7 mouse cellular contexts compared by ENCODE assay signal in the genomic region with DNA sequence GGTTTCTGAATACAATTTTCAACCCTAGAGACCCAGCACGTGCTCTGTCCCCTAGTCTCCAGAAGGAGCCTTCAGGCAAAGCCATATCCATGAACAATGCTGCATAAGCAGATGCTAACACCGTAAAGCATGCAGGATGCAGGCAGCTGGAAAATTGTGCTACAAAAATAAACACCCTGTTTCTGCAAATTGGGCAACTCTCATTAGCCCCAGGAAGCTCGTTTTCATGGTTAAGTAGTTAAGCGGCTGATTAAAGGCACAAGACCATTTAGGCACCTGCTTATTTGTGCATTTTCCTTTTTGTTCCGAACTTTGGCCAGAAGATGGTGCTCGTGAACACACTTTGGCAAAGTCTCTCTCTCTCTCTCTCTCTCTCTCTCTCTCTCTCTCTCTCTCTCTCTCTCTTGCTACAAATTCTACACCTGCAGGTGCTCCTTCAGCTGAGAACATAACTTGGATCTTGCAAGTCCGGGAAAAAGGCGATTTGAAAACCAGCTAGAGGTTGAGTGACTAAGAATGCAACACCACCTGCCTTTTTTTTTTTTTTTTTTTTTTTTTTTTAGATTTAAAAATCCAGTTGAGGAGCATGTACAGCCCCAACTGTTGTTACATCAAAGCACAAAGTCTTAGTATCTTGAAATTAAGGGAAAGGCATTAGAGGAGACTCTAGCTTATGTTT.
DNase-seq lines count a peak whose midpoint lies in the region; ATAC-seq and TF ChIP-seq lines count a peak whose summit lies in the region.

No protein-coding gene starts in this region.

- H3K27me3 ChIP-seq in hindbrain, embryonic 14.5 days (ENCODE audit: control insufficient read depth, insufficient read depth, low read length), result no peaks in the 10 kb centered on the region
- no peaks in the 10 kb centered on the region for H3K27me3 ChIP-seq in midbrain, embryonic 10.5 days (ENCODE audit: low read depth, poor library complexity, severe bottlenecking)
- no peaks in the 10 kb centered on the region for H3K27me3 ChIP-seq in splenic B cell, adult 2 months (ENCODE audit: control insufficient read depth, insufficient read depth, low read length, poor library complexity, severe bottlenecking)

- DNase-seq in ES-E14 (ENCODE audit: low read depth, low spot score) (peak; percentile 45), adipocyte (ENCODE audit: low spot score) (peak; percentile 34)
- DNase-seq in fibroblast of lung, adult 2 months (ENCODE audit: low read depth), result peak; percentile 26
- DNase-seq in hindbrain, embryonic 14.5 days (ENCODE audit: low spot score), result peak; percentile 88
- DNase-seq in layer of hippocampus, postnatal 14 days (ENCODE audit: low spot score in 2 of 2), result peak; percentile 52 to 74
- DNase-seq in midbrain, embryonic 10.5 days (ENCODE audit: low spot score), result peak; percentile 41
- peak; percentile 79 for DNase-seq in splenic B cell, adult 2 months (ENCODE audit: low read depth, low spot score)

- 13% methylated on average over 8 of the region's 8 CpGs for WGBS in hindbrain, embryonic 14.5 days
- WGBS in midbrain, embryonic 10.5 days, result 28% methylated on average over 8 of the region's 8 CpGs

- H3K36me3 ChIP-seq in ES-E14 (ENCODE audit: control insufficient read depth, insufficient read depth, low read length, poor library complexity, severe bottlenecking), result no peaks in the 10 kb centered on the region
- H3K36me3 ChIP-seq in hindbrain, embryonic 14.5 days (replicated peaks; ENCODE audit: control insufficient read depth, insufficient read depth), result no peaks in the 10 kb centered on the region
- no peaks in the 10 kb centered on the region for H3K36me3 ChIP-seq in midbrain, embryonic 10.5 days
- H3K36me3 ChIP-seq in splenic B cell, adult 2 months (ENCODE audit: control insufficient read depth, insufficient read depth, low read length, poor library complexity, severe bottlenecking), result no peaks in the 10 kb centered on the region

- ATAC-seq in hindbrain, embryonic 14.5 days (ENCODE audit: low FRiP score), result peak; percentile 76

- H3K9me3 ChIP-seq in ES-E14 (ENCODE audit: control insufficient read depth, insufficient read depth, low read depth, low read length), result no peaks in the 10 kb centered on the region
- H3K9me3 ChIP-seq in hindbrain, embryonic 14.5 days (ENCODE audit: control insufficient read depth, low read length), result no peaks in the 10 kb centered on the region
- no peaks in the 10 kb centered on the region for H3K9me3 ChIP-seq in midbrain, embryonic 10.5 days (replicated peaks)

- no peak overlapping the region for H3K9ac ChIP-seq in ES-E14 (ENCODE audit: insufficient read depth, low read depth, low read length, poor library complexity, severe bottlenecking)
- H3K9ac ChIP-seq in hindbrain, embryonic 14.5 days, result no peak overlapping the region

- H3K4me3 ChIP-seq in ES-E14 (ENCODE audit: insufficient read depth in 1 of 2, low read depth in 1 of 2, low read length in 2 of 2, poor library complexity in 1 of 2, severe bottlenecking in 1 of 2), result no peak overlapping the region
- H3K4me3 ChIP-seq in hindbrain, embryonic 14.5 days (replicated peaks; ENCODE audit: low read length), result no peak overlapping the region
- H3K4me3 ChIP-seq in midbrain, embryonic 10.5 days, result no peak overlapping the region

- no peaks in the 10 kb centered on the region for H3K4me1 ChIP-seq in ES-E14 (ENCODE audit: control insufficient read depth in 2 of 2, insufficient read depth in 2 of 2, low read length in 2 of 2, poor library complexity in 1 of 2)
- 0 out of 2 replicates have a peak, but pooled peaks cover 6% of the 10 kb centered on the region for H3K4me1 ChIP-seq in hindbrain, embryonic 14.5 days (replicated peaks; ENCODE audit: control insufficient read depth, insufficient read depth, low read length)
- 0 out of 2 replicates have a peak, but pooled peaks cover 2% of the 10 kb centered on the region for H3K4me1 ChIP-seq in midbrain, embryonic 10.5 days

- in situ Hi-C loops in ES-E14 (cut with MboI; ENCODE audit: low sequenced_read_pairs in 2 of 2, unreplicated experiment in 2 of 2), result no loop called here

- H3K4me2 ChIP-seq in hindbrain, embryonic 14.5 days (replicated peaks), result 0 out of 2 replicates have a peak overlapping the region, but pooled peaks have one; percentile 3

- no peak overlapping the region for H3K27ac ChIP-seq in ES-E14 (ENCODE audit: insufficient read depth, low read depth, low read length, poor library complexity, severe bottlenecking)
- H3K27ac ChIP-seq in hindbrain, embryonic 14.5 days, result no peak overlapping the region
- no peak overlapping the region for H3K27ac ChIP-seq in midbrain, embryonic 10.5 days (replicated peaks)

TF ChIP-seq in ES-E14, 5 proteins besides CTCF, POLR2A, EP300 and RAD21:
- TF ChIP-seq ZC3H11A (IDR thresholded peaks at IDR 0.05; ENCODE audit: borderline replicate concordance, low read depth, low read length), result no peak
- TF ChIP-seq CHD2 (IDR thresholded peaks at IDR 0.05; ENCODE audit: low read depth, low read length), result no peak
- peak; percentile 83 for TF ChIP-seq ZNF384 (IDR thresholded peaks at IDR 0.05; ENCODE audit: low read depth, low read length)
- TF ChIP-seq MAFK (IDR thresholded peaks at IDR 0.05; ENCODE audit: insufficient read depth, low read depth, low read length), result no peak
- no peak for TF ChIP-seq HCFC1 (IDR thresholded peaks at IDR 0.05; ENCODE audit: borderline replicate concordance, insufficient read depth, low read length)

Comparison
In these comparisons a context has a peak if more than half of its experiments do, and no peak if none do; other contexts are left out.
1. DNase-seq: peak in every context shown above with its lines; median percentile 88 in hindbrain, embryonic 14.5 days; 79 in splenic B cell, adult 2 months; 63 in layer of hippocampus, postnatal 14 days; 45 in ES-E14; 41 in midbrain, embryonic 10.5 days; 34 in adipocyte; 26 in fibroblast of lung, adult 2 months.